Mouse (Mus musculus) G1E (cell line): ENCODE data around the gene Fggy. TPM values are rescaled to one million over a fixed set of nuclear protein-coding genes. Genes with fewer than 3 reads are reported as not detected.

Source experiments
- ATAC-seq: 2 replicates; pipeline ENCODE4 v1.8.0; 2016; ENCODE audit warnings: mild to moderate bottlenecking; ENCODE audit not compliant: insufficient number of reproducible peaks, poor library complexity, low FRiP score, severe bottlenecking; ENCODE audit errors: extremely low read depth
- DNase-seq: peaks from one replicate; pipeline ENCODE4 v3.0.0; 2012; ENCODE audit warnings: low spot score
- H3K27me3 ChIP-seq: 2 replicates; pipeline ENCODE4 v1.6.1; 2012; ENCODE audit warnings: mild to moderate bottlenecking, low read length, inconsistent platforms; ENCODE audit not compliant: insufficient read depth
- H3K36me3 ChIP-seq: replicated peaks from 2 replicates; pipeline ENCODE3; 2012; ENCODE audit warnings: mild to moderate bottlenecking, inconsistent platforms
- H3K4me1 ChIP-seq: 2 replicates; pipeline ENCODE4 v1.6.1; 2012; ENCODE audit warnings: low read depth, low read length, inconsistent platforms, mixed read lengths; ENCODE audit not compliant: insufficient read depth
- H3K4me3 ChIP-seq: 2 replicates; pipeline ENCODE4 v1.5.1; 2012; ENCODE audit warnings: low read depth, mild to moderate bottlenecking, inconsistent platforms, low read length, moderate library complexity, mixed read lengths
- H3K9me3 ChIP-seq: replicated peaks from 2 replicates; pipeline ENCODE4 v1.6.1; 2012; ENCODE audit warnings: inconsistent platforms
- CTCF ChIP-seq: IDR thresholded peaks from 2 replicates; pipeline ENCODE4 v1.5.1; 2012; ENCODE audit warnings: low read depth, low read length, inconsistent platforms, mixed read lengths
- GATA1 ChIP-seq: IDR thresholded peaks from 2 replicates; pipeline ENCODE4 v1.6.1; 2012; ENCODE audit warnings: borderline replicate concordance, low read length, inconsistent platforms, mixed read lengths
- GATA2 ChIP-seq: IDR thresholded peaks from 2 replicates; pipeline ENCODE4 v1.6.1; 2012; ENCODE audit warnings: low read depth, low read length, inconsistent platforms, borderline replicate concordance
- POLR2AphosphoS5 ChIP-seq: IDR thresholded peaks from 2 replicates; pipeline ENCODE4 v1.6.1; 2012; ENCODE audit warnings: low read depth, low read length, inconsistent platforms; ENCODE audit not compliant: insufficient replicate concordance
- TAL1 ChIP-seq: conservative IDR thresholded peaks from 2 replicates; pipeline ENCODE4 v1.6.1; 2012; ENCODE audit warnings: low read depth, low read length, inconsistent platforms, mixed read lengths
- polyA plus RNA-seq: library from polyadenylated mRNA; stranded (reverse); fragments of >175 nt; gene quantifications from 2 replicates; pipeline ENCODE4 v1.2.3, GENCODE M21; 2012
- total RNA-seq, 2 experiments: library from RNA; stranded (forward) in 1 of 2; stranded (reverse) in 1 of 2; fragments of 200-1000 nt in 1 of 2; fragments of >200 nt in 1 of 2; fragmentation: Nextera tagmentation in 1 of 2; gene quantifications; 2 replicates each; pipeline ENCODE4 v1.2.3; 2014 to 2017

Fggy gene
- total and polyA plus RNA-seq, 3 experiments, result not detected

DNA sequence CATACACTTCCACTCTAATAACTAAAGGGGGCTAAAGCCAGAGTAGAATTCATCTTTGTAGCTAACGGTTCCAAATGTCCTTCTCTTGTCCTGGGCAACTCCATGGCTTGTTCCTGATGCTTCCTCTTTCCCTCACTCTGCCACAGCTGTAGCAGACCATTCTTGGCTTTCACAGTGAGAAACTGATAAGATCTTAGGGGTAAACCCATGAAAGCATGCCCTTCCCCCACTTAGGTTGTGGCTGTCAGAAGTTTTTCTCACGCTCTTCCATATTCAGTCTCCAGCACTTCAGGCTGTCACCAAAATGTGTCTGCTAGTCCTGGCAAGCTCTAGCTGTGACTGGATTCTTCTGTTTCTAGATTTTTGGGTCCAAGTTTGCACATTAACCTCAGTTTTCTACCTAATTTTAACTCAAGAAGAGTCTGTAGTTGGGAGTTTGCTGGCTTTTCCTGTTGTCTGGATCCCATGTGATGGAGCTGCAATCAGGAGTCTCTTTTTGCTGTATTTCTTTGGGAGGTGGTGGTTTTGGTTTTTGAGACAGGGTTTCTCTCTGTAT lies 338.0 kb downstream of the Fggy start:
- TF ChIP-seq POLR2AphosphoS5, result no peak
- TF ChIP-seq GATA1, result no peak
- no peak for TF ChIP-seq TAL1
- TF ChIP-seq CTCF, result no peak
- TF ChIP-seq GATA2, result no peak
- no peak for DNase-seq

DNA sequence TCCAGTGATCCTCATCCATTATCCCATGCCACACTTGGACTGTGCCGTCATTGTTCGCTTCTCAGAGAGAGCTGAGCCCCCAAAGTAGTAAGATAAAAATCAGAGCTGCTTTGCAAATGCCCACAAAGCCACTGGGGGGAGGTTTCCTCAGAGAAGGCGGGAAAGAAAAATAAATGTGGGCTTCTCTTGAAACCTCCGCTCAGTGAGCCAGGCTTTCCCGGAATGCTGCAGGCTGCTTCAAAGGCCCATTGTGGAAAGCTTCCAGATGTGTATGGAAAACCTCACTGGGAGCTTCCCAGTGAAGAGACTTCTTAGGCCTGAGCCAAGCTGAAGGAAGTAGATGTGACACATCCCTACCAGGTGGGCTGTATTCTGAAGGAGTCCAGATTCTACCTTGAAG lies 339.3 kb downstream of the Fggy start:
- peaks cover 6% of the 10 kb centered on the region for H3K9me3 ChIP-seq
- no peaks in the 10 kb centered on the region for H3K4me1 ChIP-seq
- ATAC-seq (no peak), DNase-seq (no peak)
- no peak overlapping the region for H3K4me3 ChIP-seq
- no peak for TF ChIP-seq GATA1
- no peak for TF ChIP-seq POLR2AphosphoS5
- TF ChIP-seq TAL1, result no peak
- no peak for TF ChIP-seq GATA2
- TF ChIP-seq CTCF, result no peak
- H3K36me3 ChIP-seq, result no peaks in the 10 kb centered on the region
- no peaks in the 10 kb centered on the region for H3K27me3 ChIP-seq

More for the DNA sequence above, 338.0 kb downstream of the Fggy start:
- no peak for ATAC-seq
- Histone ChIP-seq H3K36me3 (no peaks in the 10 kb centered on the region), H3K4me3 (no peak overlapping the region), H3K27me3 (no peaks in the 10 kb centered on the region), H3K9me3 (peaks cover 5% of the 10 kb centered on the region; the same call in 1 of the 2 replicates), H3K4me1 (no peaks in the 10 kb centered on the region)

DNA sequence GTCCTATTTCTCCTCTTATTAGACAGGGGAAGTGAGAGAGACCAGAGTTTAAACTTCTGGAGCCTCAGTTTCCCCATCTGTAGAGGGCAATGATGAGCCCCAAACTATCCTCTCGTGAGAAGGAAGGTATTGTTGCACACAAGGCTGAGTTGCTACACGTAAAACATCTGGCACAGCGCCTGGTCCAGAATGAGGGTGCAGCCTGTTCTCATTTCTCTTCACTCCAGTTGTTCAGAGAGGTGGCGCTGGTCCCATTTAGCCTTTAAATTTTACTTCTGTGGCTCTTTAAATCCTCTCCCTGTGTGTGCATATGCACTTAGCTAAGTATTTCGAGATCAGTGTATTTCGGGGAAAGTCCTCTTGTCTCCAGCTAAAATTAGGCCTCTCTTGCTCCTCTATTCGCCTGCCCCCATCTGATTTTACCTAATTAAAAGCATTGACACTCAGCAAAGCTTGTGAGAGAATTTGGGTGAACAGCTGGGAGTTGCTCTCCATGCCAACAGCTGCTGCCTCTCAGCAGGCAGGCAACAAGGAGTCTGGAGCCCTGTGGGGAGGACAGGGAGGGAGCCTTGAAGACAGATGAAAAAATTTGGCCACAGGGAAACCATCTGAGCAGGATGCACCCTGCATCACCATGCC lies 340.0 kb downstream of the Fggy start:
- Histone ChIP-seq H3K36me3 (no peaks in the 10 kb centered on the region), H3K27me3 (no peaks in the 10 kb centered on the region), H3K4me3 (no peak overlapping the region), H3K9me3 (peaks cover 6% of the 10 kb centered on the region), H3K4me1 (no peaks in the 10 kb centered on the region)
- DNase-seq (no peak), ATAC-seq (no peak)
- no peak for TF ChIP-seq CTCF
- no peak for TF ChIP-seq TAL1
- no peak for TF ChIP-seq POLR2AphosphoS5
- no peak for TF ChIP-seq GATA1
- TF ChIP-seq GATA2, result no peak

DNA sequence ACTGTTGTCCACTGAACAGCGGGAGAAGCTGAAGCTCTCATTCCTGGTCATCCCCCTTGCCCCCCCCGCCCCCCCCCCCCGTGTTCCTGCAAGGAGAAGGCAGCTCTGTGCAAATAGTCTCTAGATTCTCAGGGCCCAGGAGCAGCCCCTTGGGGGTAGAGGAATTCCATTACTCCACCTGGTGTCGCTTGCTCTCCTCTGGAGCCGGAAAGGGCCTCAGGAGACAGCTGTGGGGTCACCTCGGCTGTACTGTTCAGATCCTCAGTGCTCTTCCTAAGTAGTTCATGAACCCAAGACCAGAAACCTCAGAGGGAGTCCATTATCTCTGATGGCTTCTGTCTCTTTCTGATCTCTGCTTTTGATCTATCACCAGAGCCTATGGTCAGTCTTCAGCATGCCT lies 341.4 kb downstream of the Fggy start:
- no peak for TF ChIP-seq GATA2
- TF ChIP-seq CTCF, result no peak
- no peak for TF ChIP-seq TAL1
- TF ChIP-seq GATA1, result no peak
- no peak for TF ChIP-seq POLR2AphosphoS5
- ATAC-seq (no peak), DNase-seq (no peak)
- Histone ChIP-seq H3K4me1 (no peaks in the 10 kb centered on the region), H3K4me3 (no peak overlapping the region), H3K36me3 (no peaks in the 10 kb centered on the region), H3K9me3 (peaks cover 6% of the 10 kb centered on the region), H3K27me3 (no peaks in the 10 kb centered on the region)

DNA sequence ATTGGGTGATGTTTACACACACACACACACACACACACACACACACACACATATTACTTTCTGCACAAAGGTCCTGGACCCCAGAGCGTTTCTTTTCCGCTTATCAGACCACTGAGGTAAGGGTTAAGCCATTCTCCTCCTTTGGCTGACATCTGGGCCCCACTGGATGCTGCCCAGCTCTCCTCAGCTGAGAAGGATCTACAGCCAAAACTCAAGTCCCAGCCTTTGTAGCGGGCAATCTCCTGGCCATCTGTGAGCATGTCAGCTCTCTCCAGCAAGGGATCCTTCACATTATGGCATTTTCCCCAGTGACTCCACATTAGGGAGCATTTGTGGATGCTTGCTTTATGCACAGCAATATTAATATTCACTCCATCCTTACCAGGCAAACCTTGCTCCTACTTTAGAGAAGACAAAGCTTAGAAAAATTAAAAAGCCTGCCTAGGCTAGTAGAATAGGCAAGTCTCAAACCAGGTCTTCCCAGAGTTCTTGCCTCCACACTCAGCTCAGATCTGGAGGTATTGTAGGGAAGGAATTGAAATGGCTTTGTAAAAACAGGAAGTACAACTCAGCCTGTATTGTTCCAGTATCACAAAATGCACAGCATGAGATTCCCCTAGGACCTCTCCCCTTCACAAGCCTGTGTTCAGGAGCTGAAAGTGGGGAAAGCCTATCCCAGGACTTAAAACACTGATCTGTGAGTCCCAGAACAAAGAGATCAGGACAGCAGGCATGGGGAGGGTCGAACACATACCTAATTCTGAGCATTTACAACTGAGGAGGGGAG lies 342.8 kb downstream of the Fggy start:
- H3K4me3 ChIP-seq, result no peak overlapping the region
- no peak for DNase-seq
- H3K36me3 ChIP-seq, result no peaks in the 10 kb centered on the region
- H3K9me3 ChIP-seq, result peaks cover 6% of the 10 kb centered on the region
- TF ChIP-seq GATA2 (no peak), CTCF (no peak), TAL1 (no peak), POLR2AphosphoS5 (no peak), GATA1 (no peak)
- H3K4me1 ChIP-seq, result no peaks in the 10 kb centered on the region
- ATAC-seq, result no peak
- H3K27me3 ChIP-seq, result no peaks in the 10 kb centered on the region

DNA sequence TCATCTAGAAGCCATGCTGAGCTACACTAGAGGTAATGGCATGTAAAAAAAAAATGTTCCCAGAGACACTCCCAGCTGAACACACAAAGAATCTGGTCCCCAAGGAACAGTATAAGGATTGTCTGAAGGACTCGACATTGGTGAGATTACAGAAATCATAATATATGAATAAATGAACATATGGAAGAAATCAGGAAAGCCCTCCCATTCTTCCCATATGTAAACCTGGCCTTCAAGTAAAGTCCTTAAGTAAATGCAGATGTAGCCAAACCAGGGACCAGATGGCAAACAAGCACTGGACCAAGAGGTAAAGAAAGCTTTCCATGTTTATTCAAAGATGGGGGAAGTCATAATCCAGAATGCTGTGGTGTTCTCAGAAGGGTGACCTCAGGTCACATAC lies 343.5 kb downstream of the Fggy start:
- DNase-seq (no peak), ATAC-seq (no peak)
- peaks cover 6% of the 10 kb centered on the region for H3K9me3 ChIP-seq
- TF ChIP-seq TAL1, result no peak
- TF ChIP-seq GATA1, result no peak
- no peak for TF ChIP-seq POLR2AphosphoS5
- no peak for TF ChIP-seq GATA2
- TF ChIP-seq CTCF, result no peak
- no peak overlapping the region for H3K4me3 ChIP-seq
- no peaks in the 10 kb centered on the region for H3K36me3 ChIP-seq
- H3K27me3 ChIP-seq, result no peaks in the 10 kb centered on the region
- no peaks in the 10 kb centered on the region for H3K4me1 ChIP-seq
